Mouse (Mus musculus) testis, adult 2 months (tissue): ENCODE data around the gene Zic3.

Source experiments
- CTCF ChIP-seq: fragments of 200-500 bp; IDR thresholded peaks from 2 replicates; pipeline ENCODE4 v1.5.1; 2012; ENCODE audit warnings: low read depth, mild to moderate bottlenecking, inconsistent platforms, low read length, moderate library complexity; ENCODE audit not compliant: control insufficient read depth, insufficient read depth, insufficient replicate concordance
- POLR2A ChIP-seq: fragments of 200-500 bp; IDR thresholded peaks from 2 replicates; pipeline ENCODE4 v1.6.1; 2012; ENCODE audit warnings: low read depth, mild to moderate bottlenecking, inconsistent platforms, low read length, moderate library complexity; ENCODE audit not compliant: control insufficient read depth

DNA sequence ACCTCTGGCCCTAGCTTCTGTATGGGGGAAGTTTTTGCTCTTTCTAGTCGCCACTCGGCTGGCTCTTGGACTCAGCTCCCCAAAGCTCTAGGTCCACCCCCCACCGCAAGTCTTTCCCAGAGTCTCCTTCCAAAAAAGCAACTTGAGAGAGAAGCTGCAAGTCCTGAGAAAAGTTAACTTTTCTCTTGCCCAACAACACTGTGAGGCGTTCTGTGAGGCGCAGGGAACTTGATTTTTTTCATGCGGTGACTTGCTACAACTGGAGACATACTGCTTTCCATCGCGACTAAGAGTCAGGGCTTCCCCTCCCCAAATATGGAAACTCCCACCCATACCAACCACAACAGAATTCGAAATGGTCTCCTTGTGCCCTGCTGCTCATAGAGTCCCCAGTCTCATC is 5.1 kb downstream of the Zic3 start:
- TF ChIP-seq POLR2A (no peak), CTCF (no peak)
